26 mouse cellular contexts compared by ENCODE assay signal in the genomic region with DNA sequence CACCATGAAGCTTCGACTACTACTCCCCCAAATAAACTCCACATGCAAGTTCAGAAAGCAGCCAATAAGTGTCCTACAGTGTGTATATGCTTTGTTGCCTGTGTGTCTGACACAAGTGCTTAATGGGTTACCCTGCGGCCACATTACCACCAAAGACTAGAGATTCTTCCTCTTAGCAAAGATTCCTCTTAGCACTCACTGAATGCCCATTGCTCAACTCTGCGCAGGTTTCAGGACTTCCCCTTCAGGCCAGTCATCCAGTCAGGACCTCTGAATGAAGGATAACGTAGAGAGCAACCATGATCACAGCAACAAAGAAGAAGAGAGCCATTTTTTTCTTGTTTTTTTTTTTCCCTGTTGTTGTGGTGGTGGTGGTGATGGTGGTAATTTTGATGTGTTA.
"Had no signal": no experiment of that assay in that cellular context is flagged by ENCODE, and none has a peak within 500 bp of the region (broad histone marks: within the 10 kb centered on the region; RNA-seq: fewer than 3 reads in every experiment).

No protein-coding gene starts in this region.

- ATAC-seq: hindbrain, embryonic 16.5 days; inflammation-experienced regulatory T-cells, adult 6 months; intestine, embryonic 15.5 days; intestine, postnatal 0 days; liver, embryonic 12.5 days had no signal

- DNase-seq: gastrocnemius, postnatal 14 days; gastrocnemius, postnatal 36 days; heart, adult 18-20 months; heart, postnatal 10 days; heart, postnatal 4 days; kidney, adult 18-20 months; kidney, adult 8-10 months; kidney, postnatal 10 days; kidney, postnatal 25 days; kidney, postnatal 4 days; layer of hippocampus, postnatal 36 days; left cerebral cortex, postnatal 4 days had no signal

- H3K36me3 ChIP-seq: heart, embryonic 10.5 days; heart, embryonic 12.5 days; hindbrain, embryonic 10.5 days; hindbrain, embryonic 12.5 days; intestine, embryonic 15.5 days; limb, embryonic 13.5 days; limb, embryonic 15.5 days; liver, embryonic 12.5 days had no signal

- H3K4me3 ChIP-seq: heart, embryonic 10.5 days; heart, embryonic 12.5 days; hindbrain, embryonic 10.5 days; hindbrain, embryonic 12.5 days; intestine, embryonic 15.5 days; layer of hippocampus, adult 2 months; limb, embryonic 13.5 days; limb, embryonic 15.5 days; liver, embryonic 12.5 days had no signal

- H3K9me3 ChIP-seq: heart, embryonic 10.5 days; heart, embryonic 12.5 days; hindbrain, embryonic 10.5 days; hindbrain, embryonic 12.5 days; intestine, embryonic 15.5 days; limb, embryonic 13.5 days; limb, embryonic 15.5 days; liver, embryonic 12.5 days had no signal

- H3K4me1 ChIP-seq: heart, embryonic 10.5 days; heart, embryonic 12.5 days; hindbrain, embryonic 10.5 days; hindbrain, embryonic 12.5 days; intestine, embryonic 15.5 days; limb, embryonic 13.5 days; limb, embryonic 15.5 days; liver, embryonic 12.5 days had no signal

- H3K27me3 ChIP-seq: heart, embryonic 12.5 days; hindbrain, embryonic 12.5 days; intestine, embryonic 15.5 days; limb, embryonic 13.5 days; limb, embryonic 15.5 days; liver, embryonic 12.5 days had no signal

- H3K27ac ChIP-seq: heart, embryonic 10.5 days; hindbrain, embryonic 10.5 days; hindbrain, embryonic 12.5 days; hindbrain, embryonic 14.5 days; intestine, embryonic 15.5 days; layer of hippocampus, adult 2 months; limb, embryonic 13.5 days; limb, embryonic 15.5 days; liver, embryonic 12.5 days; liver, embryonic 14.5 days had no signal
